Mouse (Mus musculus) brain, embryonic 14.5 days (tissue): Measurements from ENCODE around the gene Ksr2.

Experiments used
- CTCF ChIP-seq: fragments of 200-500 bp; IDR thresholded peaks from 2 replicates; pipeline ENCODE4 v1.5.1; 2012; ENCODE audit warnings: inconsistent platforms, mild to moderate bottlenecking, moderate library complexity, borderline replicate concordance; ENCODE audit not compliant: insufficient read depth, insufficient read length; ENCODE audit errors: extremely low read depth
- POLR2A ChIP-seq: fragments of 200-500 bp; IDR thresholded peaks from 2 replicates; pipeline ENCODE4 v1.6.1; 2012; ENCODE audit warnings: mild to moderate bottlenecking, inconsistent platforms, borderline replicate concordance; ENCODE audit not compliant: poor library complexity, insufficient read depth, insufficient read length, severe bottlenecking; ENCODE audit errors: extremely low read depth

DNA sequence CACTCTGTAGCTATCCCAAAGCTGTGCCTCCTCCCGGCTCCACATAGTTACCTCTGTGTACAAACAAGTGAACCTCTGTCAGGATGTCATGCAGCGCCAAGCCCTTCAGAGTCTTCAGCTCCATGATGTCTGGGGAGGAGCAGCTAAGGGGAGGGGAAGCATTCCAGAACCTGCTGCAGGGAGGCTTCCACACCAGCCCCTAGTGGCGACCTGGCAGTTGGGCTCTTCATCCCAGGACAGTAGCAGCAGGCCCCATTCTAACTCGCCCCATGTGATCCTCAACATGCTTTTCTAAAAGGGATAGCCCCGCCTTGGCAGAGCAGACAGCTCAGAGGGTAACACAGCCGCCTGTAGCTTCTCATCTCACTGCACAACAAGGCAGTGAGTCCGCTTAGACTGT, 32.0 kb upstream of the Ksr2 start:
- TF ChIP-seq CTCF (no peak), POLR2A (no peak)
